Mouse (Mus musculus) G1E (cell line): ENCODE data around the gene Wars.

ENCODE experiments used
- CTCF ChIP-seq: IDR thresholded peaks from 2 replicates; pipeline ENCODE4 v1.5.1; 2012; ENCODE audit warnings: low read depth, low read length, inconsistent platforms, mixed read lengths
- GATA1 ChIP-seq: IDR thresholded peaks from 2 replicates; pipeline ENCODE4 v1.6.1; 2012; ENCODE audit warnings: borderline replicate concordance, low read length, inconsistent platforms, mixed read lengths
- POLR2AphosphoS5 ChIP-seq: IDR thresholded peaks from 2 replicates; pipeline ENCODE4 v1.6.1; 2012; ENCODE audit warnings: low read depth, low read length, inconsistent platforms; ENCODE audit not compliant: insufficient replicate concordance
- TAL1 ChIP-seq: conservative IDR thresholded peaks from 2 replicates; pipeline ENCODE4 v1.6.1; 2012; ENCODE audit warnings: low read depth, low read length, inconsistent platforms, mixed read lengths

- no peak for TF ChIP-seq CTCF
- TF ChIP-seq TAL1 = no peak
- TF ChIP-seq GATA1 = no peak
- no peak for TF ChIP-seq POLR2AphosphoS5
Observed at GRCm38 (mm10) chr12:108850129-108850528, 43.8 kb downstream of the Wars start.
